Mouse (Mus musculus) frontal cortex, adult 2 months (tissue): ENCODE measurements at regions not wholly inside any gene's neighbourhood (a gene's known extent, or its start where the extent isn't known, plus 50 kb on each side); places are given as distances from the start of the nearest gene placed in this dataset.

Experiments used
- DNase-seq, 2 experiments: peaks; one replicate each; pipeline ENCODE4 v3.0.0; 2022; ENCODE audit warnings: low spot score in 1 of 2; ENCODE audit errors: extremely low spot score in 1 of 2

DNA sequence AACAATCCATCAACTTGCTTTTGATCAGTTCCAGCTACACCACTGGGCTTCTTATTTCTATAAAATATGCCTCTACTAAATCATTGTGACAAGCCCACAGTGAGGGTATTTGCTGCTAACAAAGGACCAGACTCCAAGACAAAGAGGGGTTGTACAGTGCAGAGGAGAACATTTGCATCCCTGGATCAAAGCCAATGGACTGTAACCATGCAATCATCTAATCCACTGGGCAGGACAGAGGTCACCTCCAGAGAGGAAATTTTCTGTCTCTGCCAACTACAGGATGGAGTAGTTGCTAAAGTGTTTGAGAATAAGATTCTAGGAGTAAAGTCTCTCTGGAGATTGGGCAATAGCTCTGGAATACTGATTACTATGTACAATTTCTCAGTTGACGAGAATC is 272.9 kb downstream of the Cox7c start:
- DNase-seq, result no peak

DNA sequence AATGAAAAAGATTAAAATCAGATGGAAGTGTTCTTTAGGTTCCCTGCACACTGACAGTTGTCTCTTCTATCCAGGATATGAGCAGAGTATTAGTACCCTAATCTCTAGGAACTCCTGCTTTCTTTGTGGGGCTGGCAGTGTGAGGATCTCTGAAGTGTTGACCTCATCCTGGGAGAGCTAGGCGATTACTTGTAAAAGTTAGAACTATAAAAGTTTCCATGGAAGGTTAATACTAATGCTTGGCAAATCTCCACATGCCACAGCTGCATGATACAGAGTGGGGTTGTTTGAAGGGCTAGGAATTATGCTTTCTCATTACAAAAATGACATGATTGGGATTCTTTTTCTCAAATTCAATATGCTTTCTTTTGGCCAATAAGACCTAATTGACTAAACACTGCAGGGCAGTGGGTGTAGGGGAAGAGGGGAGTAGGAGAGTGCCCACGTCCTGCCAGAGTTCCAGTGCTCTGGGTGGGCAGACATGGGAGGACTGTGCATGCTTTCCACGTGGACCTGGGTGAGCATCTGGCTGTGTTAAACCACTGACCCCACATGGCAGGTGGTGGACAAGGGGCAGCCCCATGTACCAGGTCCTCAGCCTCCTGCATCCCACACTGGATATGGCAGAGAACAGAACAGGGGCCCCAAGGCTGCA is 275.6 kb downstream of the Cox7c start:
- no peak for DNase-seq

DNA sequence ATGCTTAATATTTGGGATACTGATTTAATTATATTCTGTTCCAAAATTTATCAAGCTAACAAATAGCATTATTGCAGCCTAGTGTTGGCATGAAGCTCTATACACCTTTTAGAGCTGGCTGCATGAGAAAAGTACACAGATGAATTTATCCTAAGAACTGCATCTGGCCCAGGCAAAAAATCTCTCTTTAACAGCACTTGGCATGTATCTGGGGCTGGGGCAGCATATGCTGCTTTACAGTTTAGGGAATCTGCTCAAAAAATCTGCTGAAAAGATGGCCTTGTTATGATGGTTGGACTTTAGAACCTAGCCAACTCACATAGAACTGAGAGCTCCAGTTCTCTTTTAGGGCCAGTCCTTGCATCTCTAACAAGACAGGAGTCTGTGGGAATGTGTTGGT is 276.2 kb downstream of the Cox7c start:
- peak in 1 of 2 experiments; percentile 10 for DNase-seq

DNA sequence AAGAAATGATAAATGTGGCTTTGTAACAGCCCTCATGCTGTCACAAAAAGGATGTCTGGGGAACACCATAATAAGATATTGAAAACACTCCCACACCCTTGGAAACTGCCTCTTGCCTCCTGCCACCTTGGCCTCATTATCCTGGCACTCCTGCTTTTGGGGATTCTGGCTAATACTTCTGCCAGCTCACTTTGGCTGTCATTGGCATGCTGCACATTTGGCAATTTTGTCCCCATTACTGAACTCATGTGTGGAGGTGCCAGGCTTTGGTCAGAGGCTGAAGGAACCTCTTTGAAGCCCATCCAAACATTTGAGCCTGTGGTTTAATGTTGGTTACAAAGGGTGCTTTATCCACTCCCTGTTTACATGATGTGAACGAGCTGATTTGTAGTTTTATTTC is 278.2 kb downstream of the Cox7c start:
- no peak for DNase-seq

DNA sequence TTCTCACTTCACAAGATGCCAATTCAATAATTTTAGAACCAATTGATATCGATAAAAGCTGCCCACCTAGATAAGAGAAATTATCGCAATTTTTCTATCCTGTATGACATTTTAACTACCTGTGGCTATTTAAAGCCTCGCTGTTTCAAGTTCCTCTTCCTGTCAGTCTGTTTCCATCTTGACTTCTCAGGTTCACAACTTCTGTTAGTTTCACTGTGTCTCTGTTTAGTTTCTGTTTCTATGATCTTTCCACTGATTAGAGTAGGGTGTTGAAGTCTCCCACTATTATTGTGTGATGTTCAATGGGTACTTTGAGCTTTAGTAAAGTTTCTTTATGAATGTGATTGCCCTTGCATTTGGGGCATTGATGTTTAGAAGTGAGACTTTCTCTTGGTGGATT is 322.1 kb downstream of the Cox7c start:
- no peak for DNase-seq

DNA sequence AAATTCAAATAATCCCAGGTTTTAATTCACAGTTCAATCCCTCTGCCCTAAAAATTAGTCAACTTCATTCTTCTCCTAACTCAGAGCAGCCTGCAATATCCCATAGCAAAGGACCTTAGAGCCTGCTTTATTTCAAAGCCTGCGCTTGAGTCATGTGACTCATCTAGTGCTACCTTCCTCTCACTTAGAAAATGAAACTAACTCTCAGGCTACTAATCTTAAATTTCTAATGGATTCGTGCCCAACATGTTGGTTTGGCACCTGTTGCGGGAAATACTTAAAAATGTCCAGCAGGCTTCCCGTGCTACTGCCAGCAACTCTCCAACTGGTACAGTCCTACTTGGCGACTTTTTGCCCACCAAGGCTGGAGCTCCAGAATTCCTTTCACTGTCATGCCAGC is 322.6 kb downstream of the Cox7c start:
- DNase-seq, result no peak

DNA sequence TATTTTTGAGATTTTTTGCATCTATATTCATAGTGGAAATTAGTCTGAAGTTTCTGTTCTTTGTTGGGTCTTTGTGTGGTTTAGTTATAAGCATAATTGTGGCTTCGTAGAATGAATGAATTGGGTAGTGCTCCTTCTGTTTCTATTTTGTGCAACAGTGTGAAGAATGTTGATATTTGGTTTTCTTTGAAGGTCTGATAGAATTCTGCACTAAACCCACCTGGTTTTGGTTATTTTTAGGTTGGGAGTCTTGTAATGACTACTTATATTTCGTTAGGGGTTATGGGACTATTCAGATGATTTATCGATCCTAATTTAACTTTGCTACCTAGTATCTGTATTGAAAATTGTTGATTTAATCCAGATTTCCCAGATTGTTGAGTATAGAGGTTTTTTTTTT is 326.4 kb downstream of the Cox7c start:
- no peak for DNase-seq

DNA sequence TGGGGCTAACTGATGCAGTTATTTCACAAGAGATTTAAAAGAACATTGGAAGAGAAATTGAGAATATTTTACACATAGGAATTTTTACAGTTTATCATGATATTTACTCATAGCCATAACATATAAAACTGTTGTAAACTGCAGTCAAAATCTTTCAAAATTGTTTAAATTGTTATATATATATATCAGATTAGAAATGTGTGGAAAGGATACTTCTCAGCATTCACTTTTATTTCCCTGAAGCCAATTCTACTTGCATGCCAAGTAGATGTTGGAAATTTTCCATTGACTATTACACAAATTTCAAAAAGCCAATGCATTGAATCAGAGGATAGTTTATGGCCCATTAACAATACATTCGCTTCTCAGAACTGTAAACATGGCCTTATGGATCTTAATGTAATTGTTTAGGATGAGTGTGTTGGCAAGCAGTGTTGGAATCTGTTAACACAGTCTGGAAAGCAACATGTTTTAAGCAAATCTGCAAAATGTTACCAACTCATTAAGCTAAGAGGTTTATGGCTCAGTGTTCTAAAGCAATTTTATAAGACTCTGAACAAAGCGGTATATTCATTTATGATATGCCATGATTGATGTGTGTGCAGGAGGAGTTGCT is 330.7 kb downstream of the Cox7c start:
- DNase-seq, result no peak

DNA sequence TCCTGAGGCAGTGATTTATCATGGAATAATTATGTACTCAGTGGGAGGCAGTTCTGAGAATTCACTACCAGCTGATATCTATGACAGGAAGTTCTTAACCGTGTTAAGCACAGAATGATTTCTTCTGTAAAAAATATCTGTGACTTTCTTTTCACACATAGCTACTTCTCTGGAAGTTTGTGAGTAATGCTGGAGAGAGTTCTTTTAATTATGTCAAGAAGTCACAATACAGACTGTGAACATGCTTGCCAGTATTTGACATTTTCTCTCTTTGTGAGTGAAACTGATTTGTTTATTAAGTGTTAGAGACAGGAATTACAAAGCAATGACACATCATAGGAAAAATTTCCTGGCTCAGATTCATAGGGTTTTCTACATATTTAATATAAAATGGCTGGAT is 354.3 kb downstream of the Cox7c start:
- DNase-seq, result no peak
